Mouse (Mus musculus) heart, postnatal 0 days (tissue): ENCODE results near the gene Vat1l.

Source experiments
- CTCF ChIP-seq: IDR thresholded peaks from 2 replicates; pipeline ENCODE4 v1.5.1; 2016; ENCODE audit warnings: antibody characterized with exemption, control low read depth, low read depth
- EP300 ChIP-seq: IDR thresholded peaks from 2 replicates; pipeline ENCODE4 v1.6.1; 2016; ENCODE audit warnings: antibody characterized with exemption, low read depth

DNA sequence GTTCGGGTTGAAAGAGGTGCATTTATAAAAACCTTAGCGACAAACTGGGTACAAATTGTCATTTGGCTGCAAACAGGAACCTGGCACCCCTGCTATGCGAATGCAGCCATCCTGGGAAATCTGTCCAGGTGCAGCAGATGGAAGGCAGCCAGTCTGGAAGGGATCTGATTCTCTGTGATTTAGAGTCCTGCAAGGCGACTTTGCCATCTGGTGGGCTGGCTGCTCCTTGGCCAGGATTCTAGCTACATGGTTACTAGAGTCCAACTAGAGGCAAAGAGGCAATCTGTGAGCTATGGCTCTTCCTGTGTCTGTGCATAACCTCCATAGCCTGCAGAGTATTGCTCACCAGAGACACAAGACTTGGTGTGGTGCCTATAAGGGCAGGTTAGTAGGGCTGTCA lies 53.3 kb downstream of the Vat1l start:
- TF ChIP-seq CTCF (no peak), EP300 (no peak)
